In genomic region chr14:121754110-121754509, GRCm38 (mm10) we compare ENCODE assay signal across 13 mouse cellular contexts. TPM values are rescaled to one million over a fixed set of nuclear protein-coding genes. Genes with fewer than 3 reads are reported as not detected.
DNase-seq lines count a peak whose midpoint lies in the region; ATAC-seq and TF ChIP-seq lines count a peak whose summit lies in the region.
"Had no signal": no experiment of that assay in that cellular context is flagged by ENCODE, and none has a peak within 500 bp of the region (broad histone marks: within the 10 kb centered on the region; RNA-seq: fewer than 3 reads in every experiment).

No protein-coding gene starts in this region.

- H3K4me2 ChIP-seq in lung, embryonic 14.5 days: 0 out of 2 replicates have a peak overlapping the region, but pooled peaks have one; percentile 0
- no peak overlapping the region for H3K4me2 ChIP-seq in stomach, embryonic 15.5 days
- H3K4me2 ChIP-seq: liver, embryonic 13.5 days; midbrain, embryonic 11.5 days had no signal

- peak; percentile 81 for DNase-seq in lung, embryonic 14.5 days
- no peak for DNase-seq in lung, postnatal 25 days (ENCODE audit: low spot score)
- peak; percentile 33 for DNase-seq in gastrocnemius, postnatal 14 days
- peak; percentile 39 for DNase-seq in kidney, postnatal 10 days
- no peak for DNase-seq in ovary, adult 18-20 months (ENCODE audit: low spot score)
- no peak for DNase-seq in natural killer cell, adult 2 months (ENCODE audit: low spot score in 2 of 2)
- DNase-seq: adrenal gland, postnatal 10 days; liver, embryonic 13.5 days; retina, postnatal 1 day; thymus, postnatal 36 days had no signal

- no peaks in the 10 kb centered on the region for H3K27me3 ChIP-seq in lung, embryonic 14.5 days (ENCODE audit: insufficient read depth, low read length)
- no peaks in the 10 kb centered on the region for H3K27me3 ChIP-seq in stomach, embryonic 15.5 days (replicated peaks)
- H3K27me3 ChIP-seq: liver, embryonic 13.5 days; Patski had no signal

- H3K27ac ChIP-seq in lung, embryonic 14.5 days (ENCODE audit: low read depth): peak overlapping the region; percentile 60
- H3K27ac ChIP-seq in stomach, embryonic 15.5 days: peak overlapping the region; percentile 78
- H3K27ac ChIP-seq: liver, embryonic 13.5 days had no signal

- H3K4me1 ChIP-seq in lung, embryonic 14.5 days (ENCODE audit: insufficient read depth): peaks cover 15% of the 10 kb centered on the region
- peaks cover 4% of the 10 kb centered on the region; the same call in 1 of the 2 replicates for H3K4me1 ChIP-seq in stomach, embryonic 15.5 days
- H3K4me1 ChIP-seq: liver, embryonic 13.5 days had no signal

- H3K4me3 ChIP-seq in lung, embryonic 14.5 days (ENCODE audit: low read depth, low read length): no peak overlapping the region
- H3K4me3 ChIP-seq in stomach, embryonic 15.5 days (replicated peaks): no peak overlapping the region
- H3K4me3 ChIP-seq: liver, embryonic 13.5 days had no signal

- H3K36me3 ChIP-seq in lung, embryonic 14.5 days (ENCODE audit: insufficient read depth): no peaks in the 10 kb centered on the region
- no peaks in the 10 kb centered on the region for H3K36me3 ChIP-seq in stomach, embryonic 15.5 days
- H3K36me3 ChIP-seq: liver, embryonic 13.5 days had no signal

- 20% methylated on average over 11 of the region's 11 CpGs for WGBS in lung, embryonic 14.5 days
- WGBS in stomach, embryonic 15.5 days: 41% methylated on average over 11 of the region's 11 CpGs

- intact Hi-C loops in gastrocnemius, postnatal 14 days (cut with DNase I; ENCODE audit: low total_unique reads): no loop called here

- H3K9me3 ChIP-seq in lung, embryonic 14.5 days (ENCODE audit: low read depth, low read length): no peaks in the 10 kb centered on the region
- H3K9me3 ChIP-seq in stomach, embryonic 15.5 days: no peaks in the 10 kb centered on the region
- H3K9me3 ChIP-seq: liver, embryonic 13.5 days had no signal

- no peak for TF ChIP-seq CTCF in lung, embryonic 14.5 days (IDR thresholded peaks at IDR 0.05; ENCODE audit: low read depth)

- H3K9ac ChIP-seq in lung, embryonic 14.5 days: no peak overlapping the region
- no peak overlapping the region for H3K9ac ChIP-seq in stomach, embryonic 15.5 days
- H3K9ac ChIP-seq: liver, embryonic 13.5 days had no signal

- ATAC-seq in lung, embryonic 14.5 days (ENCODE audit: insufficient read depth): peak; percentile 63; the same call in 1 of the 2 replicates
- ATAC-seq in stomach, embryonic 15.5 days (ENCODE audit: insufficient read depth, low FRiP score, low read depth): peak; percentile 56; the same call in 1 of the 2 replicates
- ATAC-seq: Patski had no signal

RNA-seq across cellular contexts. Expression of gene Dock9, which starts 43.5 kb away (rescaled TPM):
- polyA plus RNA-seq in lung, embryonic 14.5 days (2014; fragmentation: Nextera tagmentation; extraction: Ambion mirVana): 14.6 and 14.9 TPM in 2 replicates
- 10 to 100 TPM; 23.3 to 29.3 TPM for total RNA-seq in gastrocnemius, postnatal 14 days (2021)
- 14.0 and 14.3 TPM in 2 replicates for polyA plus RNA-seq in stomach, embryonic 15.5 days (2015; fragmentation: Nextera tagmentation; extraction: Ambion mirVana)

Comparison
In these comparisons a context has a peak if more than half of its experiments do, and no peak if none do; other contexts are left out.
1. DNase-seq: peak in lung, embryonic 14.5 days (single experiment), gastrocnemius, postnatal 14 days (single experiment) and kidney, postnatal 10 days (single experiment); none in lung, postnatal 25 days (single experiment), ovary, adult 18-20 months (single experiment) and natural killer cell, adult 2 months (0 of 2).